Mouse (Mus musculus) kidney, adult 18-20 months (tissue): ENCODE measurements around the gene Muc13.

ENCODE experiments used
- DNase-seq: peaks from one replicate; pipeline ENCODE4 v3.0.0; 2021

The Muc13 gene

DNA sequence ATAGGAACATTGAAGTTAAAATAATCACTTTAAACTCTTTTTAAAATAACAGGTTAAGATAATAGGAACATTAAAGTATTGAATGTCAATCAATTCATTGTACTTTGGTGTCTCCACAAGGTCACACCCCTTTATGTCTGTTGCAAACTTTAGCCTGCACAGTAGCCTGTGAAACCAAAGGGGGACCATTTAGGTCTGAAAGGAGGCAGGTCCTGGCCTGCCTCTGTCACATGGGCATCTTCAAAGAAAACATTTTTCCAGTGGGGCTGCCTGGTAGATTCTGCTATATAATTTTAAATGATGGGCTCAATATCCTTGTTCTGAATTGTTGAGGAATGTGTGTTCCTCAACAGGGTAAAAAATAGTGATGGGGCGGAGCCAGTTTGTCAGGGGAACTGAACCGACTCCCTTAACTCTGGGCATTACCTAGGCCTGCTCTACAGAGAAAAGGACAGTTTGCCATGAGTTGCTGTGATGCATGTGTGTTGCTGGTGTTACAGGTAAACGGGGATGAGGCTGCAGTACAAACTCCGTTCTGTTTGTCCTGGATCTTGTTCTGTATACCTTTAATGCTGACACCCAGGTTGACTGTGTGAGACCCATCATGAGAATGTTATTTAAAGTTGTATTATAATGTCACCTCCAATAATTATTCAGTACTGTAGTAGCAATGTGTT, 22.9 kb upstream of the Muc13 start:
- no peak for DNase-seq

GRCm38 (mm10) chr16:33772809-33773208, 21.0 kb upstream of the Muc13 start:
- DNase-seq, result no peak

GRCm38 (mm10) chr16:33774972-33775371, 18.9 kb upstream of the Muc13 start:
- DNase-seq, result no peak

GRCm38 (mm10) chr16:33775733-33776335, 18.0 kb upstream of the Muc13 start:
- no peak for DNase-seq

DNA sequence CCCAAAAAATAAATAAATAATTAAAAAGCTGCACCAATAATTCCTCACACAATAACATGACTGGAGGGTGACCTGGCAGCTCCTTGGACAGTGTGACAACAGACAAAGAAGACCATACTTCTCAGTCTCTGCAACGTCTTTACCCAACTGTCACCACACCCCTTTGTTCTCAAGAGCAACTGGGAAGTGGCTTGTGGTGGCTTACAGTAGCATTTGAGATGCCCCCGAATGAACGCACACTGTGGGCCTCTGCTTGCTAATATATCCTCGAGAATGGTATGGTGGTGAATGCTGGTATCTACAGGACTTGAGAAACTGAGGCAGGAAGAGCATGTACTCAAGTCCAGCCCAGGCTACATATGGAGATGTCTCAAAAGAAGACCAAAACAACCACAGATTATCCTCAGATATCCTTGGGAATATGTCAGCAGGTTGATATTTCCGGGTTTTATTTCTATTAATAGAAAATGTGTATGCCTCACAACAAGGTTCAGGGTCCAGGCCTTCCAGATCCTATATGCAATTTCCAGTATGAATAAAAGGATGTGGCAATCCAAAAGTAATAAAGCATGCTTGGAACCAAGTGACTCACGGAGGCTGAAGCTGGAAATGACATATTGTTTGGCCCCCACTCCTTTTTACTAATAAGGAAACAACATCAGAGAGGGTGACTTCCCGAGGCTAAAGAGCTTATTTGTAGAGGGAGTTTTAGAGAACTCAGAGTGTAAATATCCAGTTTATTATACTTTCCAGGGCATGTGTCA, 16.9 kb upstream of the Muc13 start:
- DNase-seq, result no peak

DNA sequence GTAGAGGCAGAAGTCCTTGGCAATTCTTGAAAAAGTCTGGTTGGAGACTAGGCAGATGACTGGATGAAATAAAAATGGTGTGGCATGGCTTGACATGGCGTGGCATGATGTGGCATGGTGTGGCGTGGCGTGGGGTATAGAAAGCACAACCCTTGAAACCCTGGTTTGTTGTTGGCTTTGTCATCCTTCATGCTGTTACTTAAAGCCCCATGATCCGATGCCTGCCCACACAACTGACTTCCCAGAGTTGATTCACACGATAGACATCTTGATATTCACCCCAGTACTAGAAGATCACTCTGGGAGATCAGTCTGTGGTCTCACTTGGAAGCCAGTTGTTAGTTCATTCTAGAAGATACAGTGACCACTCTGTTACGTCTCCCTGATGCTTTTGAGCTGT, 16.2 kb upstream of the Muc13 start:
- DNase-seq, result no peak

- DNase-seq, result no peak
Observed at GRCm38 (mm10) chr16:33781789-33782728, 11.8 kb upstream of the Muc13 start.

GRCm38 (mm10) chr16:33782729-33783091, 11.1 kb upstream of the Muc13 start:
- no peak for DNase-seq

DNA sequence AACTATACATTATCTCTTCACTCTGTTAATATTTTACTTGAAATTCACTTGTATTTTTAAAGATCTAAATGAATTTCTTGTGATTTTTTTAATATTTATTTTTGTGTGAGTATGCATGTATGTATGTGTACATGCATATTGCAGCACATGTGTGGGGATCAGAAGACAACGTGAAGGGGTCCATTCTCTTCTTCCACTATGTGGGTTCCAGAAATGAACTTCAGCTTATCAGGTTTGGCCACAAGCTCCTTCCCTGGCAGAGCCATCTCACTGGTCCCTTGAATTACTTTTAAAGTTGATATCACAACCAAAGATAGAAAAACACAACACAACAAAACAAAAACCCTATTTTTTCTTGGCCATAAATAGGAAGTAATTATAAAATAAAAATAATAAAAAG, 9.3 kb upstream of the Muc13 start:
- no peak for DNase-seq

GRCm38 (mm10) chr16:33785092-33785704, 8.6 kb upstream of the Muc13 start:
- DNase-seq, result no peak

- DNase-seq, result no peak
Observed at GRCm38 (mm10) chr16:33786657-33787390, 7.0 kb upstream of the Muc13 start.

DNA sequence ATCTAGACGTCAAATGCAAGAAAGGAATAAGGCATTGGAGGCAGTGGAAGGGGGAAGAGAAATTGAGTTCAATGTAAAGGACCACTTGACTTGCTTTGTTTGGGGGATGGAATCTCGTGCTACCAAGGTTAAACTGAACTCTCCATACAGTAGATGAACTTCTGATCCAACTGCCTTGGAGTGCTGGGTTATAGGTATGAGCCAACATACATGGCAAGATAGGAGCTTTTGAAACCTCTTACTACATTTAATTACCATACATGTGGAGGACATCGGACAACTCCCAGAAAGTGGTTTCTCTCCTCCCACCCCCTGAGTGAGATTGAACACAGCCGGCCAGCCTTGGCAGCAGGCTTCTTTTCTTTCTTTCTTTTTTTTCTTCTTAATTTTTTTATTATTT, 1.3 kb downstream of the Muc13 start:
- DNase-seq, result no peak

GRCm38 (mm10) chr16:33795887-33796286, 2.0 kb downstream of the Muc13 start:
- DNase-seq, result no peak

DNA sequence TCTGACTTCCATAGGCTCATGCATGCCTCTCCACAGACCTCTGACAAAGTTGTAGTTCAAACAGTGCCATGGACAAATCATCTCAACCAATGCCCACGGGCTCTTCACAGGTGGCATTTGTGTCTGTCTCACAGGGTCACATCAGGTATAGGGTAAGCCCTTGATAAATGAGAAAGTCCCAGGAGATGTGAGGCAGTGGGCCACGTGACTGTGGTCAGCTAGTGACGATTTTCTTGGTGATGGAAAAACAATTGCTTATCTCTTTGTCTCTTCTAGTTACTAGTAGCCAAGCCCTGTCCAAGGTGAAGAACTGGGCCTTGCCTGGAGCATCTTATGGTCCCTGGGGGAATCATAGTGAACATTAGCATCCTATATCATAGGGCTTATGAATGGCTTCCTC, 2.9 kb downstream of the Muc13 start:
- DNase-seq, result no peak

GRCm38 (mm10) chr16:33797860-33798259, 4.0 kb downstream of the Muc13 start:
- DNase-seq, result peak; percentile 55

- no peak for DNase-seq
Observed at GRCm38 (mm10) chr16:33810002-33810401, 16.2 kb downstream of the Muc13 start.

GRCm38 (mm10) chr16:33818413-33819165, 24.8 kb downstream of the Muc13 start:
- DNase-seq, result no peak

DNA sequence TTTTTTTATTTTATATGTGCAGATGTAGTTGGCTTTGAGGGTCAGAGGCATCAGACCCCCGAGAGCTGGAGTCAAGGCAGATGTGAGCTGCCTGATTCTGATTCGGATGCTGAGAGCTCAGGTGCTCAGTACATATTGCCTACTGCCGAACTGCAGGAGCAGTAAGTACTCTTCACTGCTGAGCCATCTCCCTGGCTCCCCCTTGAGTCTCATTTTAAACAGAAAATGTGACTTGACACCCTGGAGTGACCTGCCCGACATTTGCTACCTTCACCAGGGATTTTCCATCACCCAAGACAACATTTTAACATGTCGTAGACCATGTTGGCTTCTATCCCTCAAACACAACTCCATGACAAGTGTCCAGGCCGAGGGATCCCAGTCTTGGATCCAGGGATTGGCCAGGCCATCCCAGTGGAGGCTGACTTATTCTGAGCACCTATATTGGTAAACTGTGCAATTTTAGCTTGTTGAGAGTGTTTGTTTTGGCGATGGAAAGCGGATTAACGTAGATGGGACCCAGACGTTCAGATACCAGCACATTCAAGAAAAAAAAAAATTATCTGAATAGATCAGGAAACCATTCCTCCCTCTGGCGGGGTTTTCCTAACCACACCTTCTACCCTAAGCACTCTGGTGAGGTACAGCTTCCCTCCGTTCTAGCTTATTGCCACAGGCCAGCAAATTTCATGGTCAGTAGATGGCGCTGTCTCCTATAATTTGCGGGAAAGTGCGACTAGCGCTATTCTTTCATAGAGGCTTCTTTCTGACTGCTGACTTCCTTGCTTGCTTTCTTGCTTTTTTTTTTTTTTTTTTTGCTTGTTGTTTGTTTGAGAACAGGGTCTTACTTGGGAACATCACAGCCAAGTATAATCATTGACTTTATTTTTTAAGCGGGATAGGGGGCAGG, 26.7 kb downstream of the Muc13 start:
- DNase-seq, result peak; percentile 88

DNA sequence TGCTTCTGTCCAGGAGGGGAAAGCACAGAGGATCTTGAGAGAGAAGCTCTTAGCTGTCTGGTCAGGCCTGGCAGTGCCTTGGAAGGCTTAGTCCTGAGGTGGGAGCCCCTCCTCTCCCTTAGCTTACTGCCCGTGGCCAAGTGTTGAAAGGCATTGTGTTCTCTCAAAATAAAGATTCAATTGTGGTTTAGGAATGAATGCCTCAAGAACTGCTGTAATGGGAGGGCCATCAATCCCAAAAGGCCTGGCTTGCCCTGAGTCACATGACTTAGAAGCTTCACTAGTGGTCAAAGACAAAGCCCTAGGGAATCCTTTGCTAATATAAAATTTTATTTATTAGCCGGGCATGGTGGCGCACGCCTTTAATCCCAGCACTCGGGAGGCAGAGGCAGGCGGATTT, 30.8 kb downstream of the Muc13 start:
- DNase-seq, result no peak

- no peak for DNase-seq
Observed at GRCm38 (mm10) chr16:33828496-33828895, 34.7 kb downstream of the Muc13 start.
